Mouse (Mus musculus) liver, postnatal 0 days (tissue): ENCODE results near the gene Abi3.

Experiments
- CTCF ChIP-seq: sonication (generic); IDR thresholded peaks from 2 replicates; pipeline ENCODE4 v1.5.1; 2016; ENCODE audit warnings: antibody characterized with exemption, low read depth
- EP300 ChIP-seq: IDR thresholded peaks from 2 replicates; pipeline ENCODE4 v1.6.1; 2016; ENCODE audit warnings: antibody characterized with exemption, low read depth, mild to moderate bottlenecking

DNA sequence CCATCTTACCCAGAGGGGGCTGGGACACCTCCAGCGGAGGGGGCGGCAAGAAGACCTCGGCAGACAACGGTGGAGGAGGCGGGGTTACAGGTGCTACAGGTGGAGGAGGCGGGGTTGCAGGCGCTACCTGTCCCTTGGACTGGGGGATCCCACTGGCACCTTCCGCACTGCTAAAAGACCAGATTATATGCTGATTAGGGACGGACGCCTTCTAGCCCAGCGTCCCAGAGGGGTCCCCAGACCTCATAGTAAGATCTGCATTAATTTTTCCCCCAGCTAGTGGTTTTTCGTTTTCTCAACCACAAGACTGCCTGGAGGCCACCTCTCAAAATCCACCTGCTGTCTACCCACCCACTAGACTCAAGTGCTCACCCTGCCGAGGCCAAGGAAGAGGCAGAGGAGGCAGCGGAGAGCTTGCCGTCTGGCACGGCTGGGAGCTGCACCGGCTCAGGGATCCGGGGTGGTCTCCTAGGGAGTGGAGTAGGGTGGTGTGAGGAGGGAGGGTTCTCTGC lies 8.6 kb downstream of the Abi3 start:
- no peak for TF ChIP-seq CTCF
- no peak for TF ChIP-seq EP300
